Mouse (Mus musculus) C2C12 (cell line): Measurements from ENCODE around the gene Olfr1150-ps1. TPM values are rescaled to one million over a fixed set of nuclear protein-coding genes. Genes with fewer than 3 reads are reported as not detected.

Experiments used
- H3K27me3 ChIP-seq: one replicate; pipeline ENCODE4 v1.6.1; 2011; ENCODE audit not compliant: control insufficient read depth, insufficient read depth, insufficient read length
- H3K36me3 ChIP-seq: one replicate; pipeline ENCODE4 v1.6.1; 2011; ENCODE audit not compliant: control insufficient read depth, insufficient read depth
- H3K4me3 ChIP-seq: one replicate; pipeline ENCODE4 v1.5.1; 2011; ENCODE audit warnings: mild to moderate bottlenecking, control low read depth; ENCODE audit not compliant: poor library complexity, insufficient read depth, severe bottlenecking
- H3K79me2 ChIP-seq: one replicate; pipeline ENCODE4 v1.6.1; 2011; ENCODE audit not compliant: control insufficient read depth, insufficient read depth
- H3K79me3 ChIP-seq: one replicate; pipeline ENCODE4 v1.6.1; 2011; ENCODE audit warnings: low read depth, control low read depth
- H3ac ChIP-seq: one replicate; pipeline ENCODE3; 2011; ENCODE audit warnings: low read depth; ENCODE audit not compliant: control insufficient read depth, insufficient read length
- CEBPB ChIP-seq: IDR thresholded peaks from one replicate; pipeline ENCODE4 v1.6.1; 2011; ENCODE audit warnings: low read depth, mild to moderate bottlenecking, control low read depth, moderate library complexity
- CTCF ChIP-seq: IDR thresholded peaks from one replicate; pipeline ENCODE4 v1.5.1; 2011; ENCODE audit not compliant: control insufficient read depth, insufficient read depth, insufficient read length
- FOSL1 ChIP-seq: IDR thresholded peaks from one replicate; pipeline ENCODE4 v1.8.0; 2011; ENCODE audit warnings: mild to moderate bottlenecking, low read length; ENCODE audit not compliant: poor library complexity, insufficient read depth, severe bottlenecking
- MAX ChIP-seq: IDR thresholded peaks from one replicate; pipeline ENCODE4 v1.6.1; 2011; ENCODE audit warnings: mild to moderate bottlenecking, control low read depth
- MYOD1 ChIP-seq: IDR thresholded peaks from one replicate; pipeline ENCODE4 v1.6.1; 2011; ENCODE audit warnings: low read depth; ENCODE audit not compliant: control insufficient read depth, insufficient read length
- MYOG ChIP-seq: IDR thresholded peaks from one replicate; pipeline ENCODE4 v1.6.1; 2011; ENCODE audit not compliant: control insufficient read depth, insufficient read length; ENCODE audit errors: extremely low read depth
- USF1 ChIP-seq: IDR thresholded peaks from one replicate; pipeline ENCODE4 v1.6.1; 2011; ENCODE audit warnings: low read depth, mild to moderate bottlenecking, control low read depth, moderate library complexity
- long read RNA-seq, 2 experiments: library from polyadenylated mRNA; unstranded; transcript quantifications; one replicate each; pipeline ENCODE4 v2.0.0; 2019 to 2020
- polyA plus RNA-seq: library from polyadenylated mRNA; unstranded; fragments of >200 nt; fragmentation: generic; extraction: Trizol; gene quantifications from one replicate; pipeline ENCODE4 v1.2.1, GENCODE M21; 2012; ENCODE audit warnings: missing spikeins

The Olfr1150-ps1 gene
- polyA plus RNA-seq, result not detected
- long read RNA-seq, experiment 1, result 0 reads
- long read RNA-seq, experiment 2, result 0 reads

DNA sequence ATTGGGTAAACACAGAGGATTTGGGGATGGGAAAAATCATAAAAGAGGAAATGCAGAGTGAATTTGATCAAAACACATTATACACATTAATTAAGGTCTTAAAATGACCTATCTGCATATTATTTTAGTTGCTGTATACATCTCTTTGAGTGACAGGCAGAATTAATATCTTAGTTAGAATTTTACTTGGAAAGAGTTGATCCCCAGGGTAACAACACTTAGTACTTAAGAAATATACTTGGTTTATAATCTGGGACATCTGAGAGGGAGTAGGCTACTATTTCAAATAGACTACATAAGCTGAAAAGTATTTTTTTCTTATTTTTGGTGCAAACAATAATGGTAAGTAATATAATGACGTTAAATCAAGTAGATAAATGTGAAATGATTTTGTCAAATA, at the start of gene Olfr1150-ps1:
Gene Olfr1150-ps1, plus strand, starts transcription at position 301 of the 400 bp plus-strand sequence.
- Histone ChIP-seq H3K27me3 (no peaks in the 10 kb centered on the region), H3ac (no peak within 1 kb of the TSS), H3K36me3 (no peaks in the 10 kb centered on the region), H3K79me3 (no peaks in the 10 kb centered on the region), H3K79me2 (no peaks in the 10 kb centered on the region), H3K4me3 (no peak within 1 kb of the TSS)
- TF ChIP-seq MAX (no peak), CTCF (no peak), USF1 (no peak), CEBPB (no peak), MYOG (no peak), FOSL1 (no peak), MYOD1 (no peak)

GRCm38 (mm10) chr2:87800292-87800691, 43.5 kb upstream of the Olfr1150-ps1 start, which contains the start of gene Olfr1143:
Olfr1143 (plus strand) TSS chr2:87800592.
- no peaks in the 10 kb centered on the region for H3K79me2 ChIP-seq
- H3ac ChIP-seq, result no peak within 1 kb of the TSS
- TF ChIP-seq CEBPB, result no peak
- no peak for TF ChIP-seq MAX
- no peak for TF ChIP-seq MYOD1
- no peak for TF ChIP-seq FOSL1
- no peak for TF ChIP-seq MYOG
- H3K79me3 ChIP-seq, result no peaks in the 10 kb centered on the region
- H3K27me3 ChIP-seq, result no peaks in the 10 kb centered on the region
- no peaks in the 10 kb centered on the region for H3K36me3 ChIP-seq
- no peak within 1 kb of the TSS for H3K4me3 ChIP-seq

- H3K79me3 ChIP-seq, result no peaks in the 10 kb centered on the region
- no peaks in the 10 kb centered on the region for H3K36me3 ChIP-seq
- TF ChIP-seq USF1, result no peak
- TF ChIP-seq MYOD1, result no peak
- no peak for TF ChIP-seq MAX
- no peak for TF ChIP-seq MYOG
- TF ChIP-seq CTCF, result no peak
- no peak for TF ChIP-seq CEBPB
- TF ChIP-seq FOSL1, result no peak
- no peaks in the 10 kb centered on the region for H3K27me3 ChIP-seq
- H3K4me3 ChIP-seq, result no peak within 1 kb of the TSS
- no peak within 1 kb of the TSS for H3ac ChIP-seq
- H3K79me2 ChIP-seq, result no peaks in the 10 kb centered on the region
Observed at GRCm38 (mm10) chr2:87809522-87809921, 34.3 kb upstream of the Olfr1150-ps1 start, which contains the start of gene Olfr1145. Olfr1145 (plus strand) TSS chr2:87809822.

- H3K27me3 ChIP-seq, result no peaks in the 10 kb centered on the region
- no peaks in the 10 kb centered on the region for H3K36me3 ChIP-seq
- no peaks in the 10 kb centered on the region for H3K79me3 ChIP-seq
- H3K4me3 ChIP-seq, result no peak within 1 kb of the TSS
- no peak within 1 kb of the TSS for H3ac ChIP-seq
- no peaks in the 10 kb centered on the region for H3K79me2 ChIP-seq
- TF ChIP-seq USF1 (no peak), CTCF (no peak), FOSL1 (no peak), MYOG (no peak), MAX (no peak), CEBPB (no peak), MYOD1 (no peak)
Observed at GRCm38 (mm10) chr2:87830233-87830632, 13.6 kb upstream of the Olfr1150-ps1 start, which contains the start of gene Olfr1148. Olfr1148 (plus strand) TSS chr2:87830533.

DNA sequence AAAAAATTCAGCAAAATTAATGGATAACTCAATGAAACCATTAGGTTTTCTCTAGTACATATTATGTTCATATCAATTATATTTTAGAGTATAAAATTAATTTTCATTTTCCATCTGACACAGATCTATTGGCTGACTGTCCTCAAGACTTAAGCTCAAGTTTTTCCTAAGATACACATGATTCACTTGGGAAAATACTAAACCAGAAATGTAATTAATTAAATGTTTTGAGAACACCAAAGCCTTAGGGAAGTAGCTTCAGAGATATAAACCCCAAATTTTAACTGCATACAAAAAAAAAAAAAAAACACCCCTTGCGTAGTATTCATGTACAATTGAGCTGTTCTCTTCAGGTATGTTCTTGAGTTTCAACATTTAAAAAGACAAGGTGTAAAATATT, 11.8 kb downstream of the Olfr1150-ps1 start, which contains the start of gene Olfr1151:
Gene Olfr1151, plus strand, starts transcription at position 301 of the 400 bp plus-strand sequence.
- Histone ChIP-seq H3K79me2 (no peaks in the 10 kb centered on the region), H3K4me3 (no peak within 1 kb of the TSS), H3ac (no peak within 1 kb of the TSS), H3K27me3 (no peaks in the 10 kb centered on the region), H3K36me3 (no peaks in the 10 kb centered on the region), H3K79me3 (no peaks in the 10 kb centered on the region)
- TF ChIP-seq MYOG (no peak), FOSL1 (no peak), MYOD1 (no peak), CTCF (no peak), USF1 (no peak), CEBPB (no peak), MAX (no peak)

DNA sequence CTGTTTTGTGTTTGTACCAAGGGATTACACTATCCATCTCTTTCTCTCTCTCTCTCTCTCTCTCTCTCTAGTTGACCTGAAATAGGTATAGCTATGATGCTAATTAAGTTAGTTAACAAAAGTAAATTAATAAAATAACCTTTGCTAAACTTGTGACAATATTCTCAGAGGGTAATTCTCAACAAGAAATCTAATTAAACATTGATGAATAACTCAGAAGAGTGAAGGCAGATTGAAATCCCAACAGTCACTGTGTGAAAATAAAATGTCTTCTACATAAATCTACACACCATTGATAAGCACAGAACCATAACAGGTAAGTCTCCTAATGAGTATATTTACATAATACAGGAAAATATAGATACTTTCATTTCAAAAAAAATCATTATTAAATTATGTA, 22.4 kb downstream of the Olfr1150-ps1 start, which contains the start of gene Olfr1152:
Gene Olfr1152, plus strand, starts transcription at position 301 of the 400 bp plus-strand sequence.
- TF ChIP-seq CEBPB, result no peak
- no peak for TF ChIP-seq CTCF
- TF ChIP-seq MYOD1, result no peak
- no peak for TF ChIP-seq MYOG
- TF ChIP-seq FOSL1, result no peak
- no peak for TF ChIP-seq USF1
- TF ChIP-seq MAX, result no peak
- no peak within 1 kb of the TSS for H3ac ChIP-seq
- no peaks in the 10 kb centered on the region for H3K36me3 ChIP-seq
- no peaks in the 10 kb centered on the region for H3K79me3 ChIP-seq
- no peaks in the 10 kb centered on the region for H3K79me2 ChIP-seq
- no peak within 1 kb of the TSS for H3K4me3 ChIP-seq
- no peaks in the 10 kb centered on the region for H3K27me3 ChIP-seq
